Mouse (Mus musculus) cerebellum, adult 18-20 months (tissue): ENCODE measurements around the gene Tex9.
A peak's percentile ranks its signal among the peaks of the same experiment; 100 is the strongest.
"Not testable (repeated sequence)": the region's sequence is repeated elsewhere in the genome, so short reads cannot be mapped to it uniquely, and the experiment has no call there.

Experiments used
- DNase-seq, 2 experiments: peaks; one replicate each; pipeline ENCODE4 v3.0.0; 2021

The Tex9 gene

GRCm38 (mm10) chr9:72437822-72438701 is 54.0 kb downstream of the Tex9 start, which contains the start of gene Mns1:
Mns1 (plus strand) TSS chr9:72438011.
- DNase-seq = peak; percentile 87 to 92

- DNase-seq = no peak
Measured at GRCm38 (mm10) chr9:72434876-72435275, 57.1 kb downstream of the Tex9 start.

GRCm38 (mm10) chr9:72427861-72428260 is 64.2 kb downstream of the Tex9 start:
- DNase-seq = no peak

- no peak for DNase-seq
Measured at GRCm38 (mm10) chr9:72425300-72425850, 66.6 kb downstream of the Tex9 start.

- no peak for DNase-seq
Measured at GRCm38 (mm10) chr9:72422753-72423152, 69.3 kb downstream of the Tex9 start.

GRCm38 (mm10) chr9:72422284-72422683 is 69.7 kb downstream of the Tex9 start:
- DNase-seq = no peak

GRCm38 (mm10) chr9:72420490-72420889 is 71.5 kb downstream of the Tex9 start:
- no peak for DNase-seq

GRCm38 (mm10) chr9:72418443-72418842 is 73.6 kb downstream of the Tex9 start:
- DNase-seq = no peak

- no peak for DNase-seq
Measured at GRCm38 (mm10) chr9:72411746-72412145, 80.3 kb downstream of the Tex9 start.

- DNase-seq = no peak
Measured at GRCm38 (mm10) chr9:72409381-72410225, 82.4 kb downstream of the Tex9 start.

- peak; percentile 80 to 87 for DNase-seq
Measured at GRCm38 (mm10) chr9:72408131-72408586, 83.9 kb downstream of the Tex9 start.

GRCm38 (mm10) chr9:72405882-72406638 is 86.0 kb downstream of the Tex9 start:
- DNase-seq = no peak

GRCm38 (mm10) chr9:72404934-72405333 is 87.1 kb downstream of the Tex9 start:
- DNase-seq = no peak

GRCm38 (mm10) chr9:72404446-72404845 is 87.6 kb downstream of the Tex9 start:
- no peak for DNase-seq

- no peak for DNase-seq
Measured at GRCm38 (mm10) chr9:72403421-72403820, 88.6 kb downstream of the Tex9 start.

GRCm38 (mm10) chr9:72401769-72402168 is 90.2 kb downstream of the Tex9 start:
- DNase-seq = not testable (repeated sequence)
